In the genomic region with DNA sequence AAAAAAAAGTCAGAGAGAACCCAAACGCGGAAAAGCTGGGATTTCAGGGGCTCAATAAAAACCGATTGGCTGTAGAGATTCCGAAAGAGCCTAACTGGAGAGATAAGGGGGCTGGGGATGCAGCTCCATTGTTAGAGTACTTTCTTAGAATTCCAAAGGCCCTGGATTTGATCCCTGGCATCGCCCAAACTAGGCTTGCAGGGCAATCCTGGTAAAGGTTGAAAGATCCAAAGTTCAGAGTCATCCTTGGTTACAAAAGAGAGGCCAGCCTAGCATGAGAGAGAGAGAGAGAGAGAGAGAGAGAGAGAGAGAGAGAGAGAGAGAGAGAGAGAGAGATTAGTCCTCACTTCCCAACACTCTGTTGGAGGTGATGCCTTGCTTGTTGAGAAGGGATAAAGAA, we compare ENCODE assay signal across 14 mouse cellular contexts. TPM values are rescaled to one million over a fixed set of nuclear protein-coding genes. Genes with fewer than 3 reads are reported as not detected.
DNase-seq lines count a peak whose midpoint lies in the region; ATAC-seq and TF ChIP-seq lines count a peak whose summit lies in the region.
"Had no signal": no experiment of that assay in that cellular context is flagged by ENCODE, and none has a peak within 500 bp of the region (broad histone marks: within the 10 kb centered on the region; RNA-seq: fewer than 3 reads in every experiment).

No protein-coding gene starts in this region.

- H3K9ac ChIP-seq in embryonic facial prominence, embryonic 13.5 days = no peak overlapping the region
- H3K9ac ChIP-seq in kidney, embryonic 16.5 days (replicated peaks; ENCODE audit: low read length) = no peak overlapping the region
- H3K9ac ChIP-seq in limb, embryonic 15.5 days = no peak overlapping the region
- H3K9ac ChIP-seq in hindbrain, embryonic 13.5 days = no peak overlapping the region
- H3K9ac ChIP-seq: forebrain, embryonic 13.5 days; hindbrain, embryonic 14.5 days had no signal

- no peak for TF ChIP-seq CTCF in kidney, adult 2 months (conservative IDR thresholded peaks at IDR 0.05; ENCODE audit: insufficient read depth, insufficient read length, low read depth, low read length)

- no peak for DNase-seq in embryonic facial prominence, embryonic 10.5 days (ENCODE audit: low spot score)
- DNase-seq in kidney, adult 2 months = peak; percentile 82
- peak; percentile 9 for DNase-seq in CD4-positive helper T cell, adult 2 months (ENCODE audit: low read depth, low spot score)
- DNase-seq in frontal cortex, postnatal 36 days (ENCODE audit: low spot score in 2 of 2) = no peak
- DNase-seq: adrenal gland, postnatal 36 days; cerebellum, adult 18-20 months; gastrocnemius, postnatal 14 days had no signal

- WGBS in embryonic facial prominence, embryonic 13.5 days = 21% methylated on average over 5 of the region's 5 CpGs
- 11% methylated on average over 5 of the region's 5 CpGs for WGBS in embryonic facial prominence, embryonic 10.5 days
- 33% methylated on average over 5 of the region's 5 CpGs for WGBS in kidney, adult 2 months
- 29% methylated on average over 5 of the region's 5 CpGs for WGBS in kidney, embryonic 16.5 days
- whole genome bisulfite sequencing in limb, embryonic 15.5 days = 29% methylated on average over 5 of the region's 5 CpGs
- WGBS in hindbrain, embryonic 13.5 days = 12% methylated on average over 5 of the region's 5 CpGs

- H3K4me2 ChIP-seq in embryonic facial prominence, embryonic 13.5 days = peak overlapping the region; percentile 98
- H3K4me2 ChIP-seq in kidney, embryonic 16.5 days (replicated peaks; ENCODE audit: low read depth, low read length) = no peak overlapping the region
- peak overlapping the region; percentile 26 for H3K4me2 ChIP-seq in limb, embryonic 15.5 days
- no peak overlapping the region for H3K4me2 ChIP-seq in hindbrain, embryonic 13.5 days

- no peak overlapping the region for H3K4me3 ChIP-seq in embryonic facial prominence, embryonic 13.5 days
- H3K4me3 ChIP-seq in embryonic facial prominence, embryonic 10.5 days = no peak overlapping the region
- H3K4me3 ChIP-seq in kidney, adult 2 months (ENCODE audit: insufficient read depth, low read depth, low read length) = peak overlapping the region; percentile 18; the same call in 1 of the 2 replicates
- H3K4me3 ChIP-seq in kidney, embryonic 16.5 days (ENCODE audit: low read length) = no peak overlapping the region
- peak overlapping the region; percentile 57 for H3K4me3 ChIP-seq in limb, embryonic 15.5 days
- no peak overlapping the region for H3K4me3 ChIP-seq in hindbrain, embryonic 13.5 days

- no peak for TF ChIP-seq POLR2A in kidney, adult 2 months (IDR thresholded peaks at IDR 0.05; ENCODE audit: low read depth, low read length)

- no peaks in the 10 kb centered on the region for H3K9me3 ChIP-seq in embryonic facial prominence, embryonic 13.5 days
- H3K9me3 ChIP-seq in embryonic facial prominence, embryonic 10.5 days = peaks cover 2% of the 10 kb centered on the region; the same call in 1 of the 2 replicates
- H3K9me3 ChIP-seq in kidney, embryonic 16.5 days (ENCODE audit: low read length) = peaks cover 2% of the 10 kb centered on the region; the same call in 1 of the 2 replicates
- H3K9me3 ChIP-seq in limb, embryonic 15.5 days = no peaks in the 10 kb centered on the region
- no peaks in the 10 kb centered on the region for H3K9me3 ChIP-seq in hindbrain, embryonic 13.5 days
- H3K9me3 ChIP-seq: forebrain, embryonic 13.5 days; midbrain, embryonic 10.5 days had no signal

- H3K36me3 ChIP-seq in embryonic facial prominence, embryonic 13.5 days = no peaks in the 10 kb centered on the region
- H3K36me3 ChIP-seq in embryonic facial prominence, embryonic 10.5 days (replicated peaks) = no peaks in the 10 kb centered on the region
- H3K36me3 ChIP-seq in kidney, adult 2 months (ENCODE audit: control insufficient read depth, insufficient read depth, low read length) = no peaks in the 10 kb centered on the region
- no peaks in the 10 kb centered on the region for H3K36me3 ChIP-seq in kidney, embryonic 16.5 days (ENCODE audit: insufficient read depth, low read length)
- H3K36me3 ChIP-seq in limb, embryonic 15.5 days = no peaks in the 10 kb centered on the region
- H3K36me3 ChIP-seq in hindbrain, embryonic 13.5 days = no peaks in the 10 kb centered on the region
- H3K36me3 ChIP-seq: midbrain, embryonic 10.5 days had no signal

- no peak for ATAC-seq in embryonic facial prominence, embryonic 13.5 days (ENCODE audit: insufficient number of reproducible peaks, insufficient read depth, low FRiP score, low TSS enrichment, low read depth)
- no peak for ATAC-seq in kidney, embryonic 16.5 days (ENCODE audit: low FRiP score, low TSS enrichment)
- no peak for ATAC-seq in limb, embryonic 15.5 days (ENCODE audit: insufficient number of reproducible peaks, low FRiP score, low TSS enrichment, low read depth)
- no peak for ATAC-seq in hindbrain, embryonic 13.5 days (ENCODE audit: low FRiP score)
- ATAC-seq: forebrain, embryonic 13.5 days had no signal

- peaks cover 53% of the 10 kb centered on the region for H3K27me3 ChIP-seq in embryonic facial prominence, embryonic 13.5 days
- peaks cover 68% of the 10 kb centered on the region for H3K27me3 ChIP-seq in embryonic facial prominence, embryonic 10.5 days (replicated peaks; ENCODE audit: low read depth, poor library complexity, severe bottlenecking)
- H3K27me3 ChIP-seq in kidney, adult 2 months (replicated peaks; ENCODE audit: control insufficient read depth, insufficient read depth, low read length) = no peaks in the 10 kb centered on the region
- H3K27me3 ChIP-seq in kidney, embryonic 16.5 days (ENCODE audit: insufficient read depth, low read length) = peaks cover 19% of the 10 kb centered on the region
- H3K27me3 ChIP-seq in limb, embryonic 15.5 days = 0 out of 2 replicates have a peak, but pooled peaks cover 4% of the 10 kb centered on the region
- peaks cover 58% of the 10 kb centered on the region for H3K27me3 ChIP-seq in hindbrain, embryonic 13.5 days

- H3K27ac ChIP-seq in embryonic facial prominence, embryonic 13.5 days = no peak overlapping the region
- H3K27ac ChIP-seq in embryonic facial prominence, embryonic 10.5 days (replicated peaks) = no peak overlapping the region
- peak overlapping the region; percentile 63; the same call in 1 of the 2 replicates for H3K27ac ChIP-seq in kidney, adult 2 months (ENCODE audit: insufficient read depth, low read depth, low read length)
- no peak overlapping the region for H3K27ac ChIP-seq in kidney, embryonic 16.5 days (ENCODE audit: low read length)
- H3K27ac ChIP-seq in limb, embryonic 15.5 days = no peak overlapping the region
- H3K27ac ChIP-seq in hindbrain, embryonic 13.5 days = no peak overlapping the region
- H3K27ac ChIP-seq: forebrain, embryonic 13.5 days; hindbrain, embryonic 14.5 days; midbrain, embryonic 10.5 days had no signal

- peaks cover 12% of the 10 kb centered on the region for H3K4me1 ChIP-seq in embryonic facial prominence, embryonic 13.5 days
- H3K4me1 ChIP-seq in embryonic facial prominence, embryonic 10.5 days = peaks cover 20% of the 10 kb centered on the region
- peaks cover 6% of the 10 kb centered on the region; the same call in 1 of the 2 replicates for H3K4me1 ChIP-seq in kidney, adult 2 months (ENCODE audit: control insufficient read depth, insufficient read depth, low read length)
- H3K4me1 ChIP-seq in kidney, embryonic 16.5 days (ENCODE audit: insufficient read depth, low read length) = 0 out of 2 replicates have a peak, but pooled peaks cover 8% of the 10 kb centered on the region
- H3K4me1 ChIP-seq in limb, embryonic 15.5 days = peaks cover 22% of the 10 kb centered on the region
- H3K4me1 ChIP-seq in hindbrain, embryonic 13.5 days (replicated peaks) = peaks cover 15% of the 10 kb centered on the region

RNA-seq across cellular contexts. Expression of a gene that starts 1.7 kb away (rescaled TPM):
- polyA plus RNA-seq in embryonic facial prominence, embryonic 13.5 days (2015; fragmentation: Nextera tagmentation; extraction: Ambion mirVana) = 5.8 and 6.7 TPM in 2 replicates
- polyA plus RNA-seq in embryonic facial prominence, embryonic 10.5 days (2016; fragmentation: Nextera tagmentation; extraction: Ambion mirVana) = 1.8 and 1.9 TPM in 2 replicates
- 16.1 and 21.8 TPM in 2 replicates for polyA plus RNA-seq in kidney, adult 2 months (2012; rRNA removed)
- polyA plus RNA-seq in kidney, embryonic 16.5 days (2015; fragmentation: Nextera tagmentation; extraction: Ambion mirVana) = 2.5 and 3.9 TPM in 2 replicates
- polyA plus RNA-seq in limb, embryonic 15.5 days (2015; fragmentation: Nextera tagmentation; extraction: Ambion mirVana) = 39.3 and 40.2 TPM in 2 replicates
- polyA plus RNA-seq in hindbrain, embryonic 13.5 days (2015; fragmentation: Nextera tagmentation; extraction: Ambion mirVana) = 0.38 and 0.71 TPM in 2 replicates

Comparison
In these comparisons a context has a peak if more than half of its experiments do, and no peak if none do; other contexts are left out.
1. H3K4me3 ChIP-seq: peak in kidney, adult 2 months (single experiment) and limb, embryonic 15.5 days (single experiment); none in embryonic facial prominence, embryonic 13.5 days (single experiment), embryonic facial prominence, embryonic 10.5 days (single experiment), kidney, embryonic 16.5 days (single experiment) and hindbrain, embryonic 13.5 days (single experiment).
2. H3K4me2 ChIP-seq: peak in embryonic facial prominence, embryonic 13.5 days (single experiment) and limb, embryonic 15.5 days (single experiment); none in kidney, embryonic 16.5 days (single experiment) and hindbrain, embryonic 13.5 days (single experiment).
3. DNase-seq: peak in kidney, adult 2 months (single experiment) and CD4-positive helper T cell, adult 2 months (single experiment); none in embryonic facial prominence, embryonic 10.5 days (single experiment) and frontal cortex, postnatal 36 days (0 of 2).